Mouse (Mus musculus): ENCODE measurements around the gene Large1. TPM values are rescaled to one million over a fixed set of nuclear protein-coding genes. Genes with fewer than 3 reads are reported as not detected.

The Large1 gene
- polyA plus RNA-seq, 1 experiment from 2014 or later, result 13.4 TPM

- no peaks in the 10 kb centered on the region for H3K4me1 ChIP-seq (replicated peaks; ENCODE audit: control insufficient read depth, insufficient read depth, low read length)
- DNase-seq (ENCODE audit: low spot score) (no peak), ATAC-seq (ENCODE audit: low FRiP score) (no peak)
- no peak overlapping the region for H3K9ac ChIP-seq (ENCODE audit: low read depth, low read length)
- 95% methylated on average over 1 of the region's 1 CpGs for WGBS
- H3K36me3 ChIP-seq (ENCODE audit: control insufficient read depth, insufficient read depth, low read length), result no peaks in the 10 kb centered on the region
- no peak overlapping the region for H3K4me2 ChIP-seq (replicated peaks; ENCODE audit: low read depth, low read length)
- no peaks in the 10 kb centered on the region for H3K9me3 ChIP-seq (ENCODE audit: control insufficient read depth, low read length)
- H3K27me3 ChIP-seq (ENCODE audit: control insufficient read depth, insufficient read depth, low read length), result no peaks in the 10 kb centered on the region
- H3K4me3 ChIP-seq (ENCODE audit: low read depth, low read length), result no peak overlapping the region
- H3K27ac ChIP-seq (ENCODE audit: low read depth, low read length), result no peak overlapping the region
Observed at GRCm38 (mm10) chr8:73310471-73310870, 42.9 kb downstream of the Large1 start.

GRCm38 (mm10) chr8:73310036-73310435 is 43.3 kb downstream of the Large1 start:
- H3K27me3 ChIP-seq (ENCODE audit: control insufficient read depth, insufficient read depth, low read length), result no peaks in the 10 kb centered on the region
- H3K4me3 ChIP-seq (ENCODE audit: low read depth, low read length), result no peak overlapping the region
- no peak overlapping the region for H3K27ac ChIP-seq (ENCODE audit: low read depth, low read length)
- no peak overlapping the region for H3K4me2 ChIP-seq (replicated peaks; ENCODE audit: low read depth, low read length)
- no peaks in the 10 kb centered on the region for H3K36me3 ChIP-seq (ENCODE audit: control insufficient read depth, insufficient read depth, low read length)
- ATAC-seq (ENCODE audit: low FRiP score) (no peak), DNase-seq (ENCODE audit: low spot score) (no peak)
- H3K4me1 ChIP-seq (replicated peaks; ENCODE audit: control insufficient read depth, insufficient read depth, low read length), result no peaks in the 10 kb centered on the region
- no peak overlapping the region for H3K9ac ChIP-seq (ENCODE audit: low read depth, low read length)
- no peaks in the 10 kb centered on the region for H3K9me3 ChIP-seq (ENCODE audit: control insufficient read depth, low read length)

- Histone ChIP-seq H3K4me2 (replicated peaks; ENCODE audit: low read depth, low read length) (no peak overlapping the region), H3K9me3 (ENCODE audit: control insufficient read depth, low read length) (no peaks in the 10 kb centered on the region), H3K36me3 (ENCODE audit: control insufficient read depth, insufficient read depth, low read length) (no peaks in the 10 kb centered on the region), H3K4me1 (replicated peaks; ENCODE audit: control insufficient read depth, insufficient read depth, low read length) (no peaks in the 10 kb centered on the region), H3K27ac (ENCODE audit: low read depth, low read length) (no peak overlapping the region), H3K27me3 (ENCODE audit: control insufficient read depth, insufficient read depth, low read length) (no peaks in the 10 kb centered on the region), H3K4me3 (ENCODE audit: low read depth, low read length) (no peak overlapping the region), H3K9ac (ENCODE audit: low read depth, low read length) (no peak overlapping the region)
- WGBS, result 76% methylated on average over 4 of the region's 4 CpGs
- ATAC-seq (ENCODE audit: low FRiP score) (no peak), DNase-seq (ENCODE audit: low spot score) (no peak)
Observed at GRCm38 (mm10) chr8:73303907-73304306, 49.4 kb downstream of the Large1 start.

GRCm38 (mm10) chr8:73302947-73303346 is 50.4 kb downstream of the Large1 start:
- no peak for DNase-seq (ENCODE audit: low spot score)
- Histone ChIP-seq H3K27me3 (ENCODE audit: control insufficient read depth, insufficient read depth, low read length) (no peaks in the 10 kb centered on the region), H3K36me3 (ENCODE audit: control insufficient read depth, insufficient read depth, low read length) (no peaks in the 10 kb centered on the region), H3K27ac (ENCODE audit: low read depth, low read length) (no peak overlapping the region), H3K9me3 (ENCODE audit: control insufficient read depth, low read length) (no peaks in the 10 kb centered on the region), H3K4me2 (replicated peaks; ENCODE audit: low read depth, low read length) (no peak overlapping the region), H3K4me3 (ENCODE audit: low read depth, low read length) (no peak overlapping the region), H3K4me1 (replicated peaks; ENCODE audit: control insufficient read depth, insufficient read depth, low read length) (no peaks in the 10 kb centered on the region), H3K9ac (ENCODE audit: low read depth, low read length) (no peak overlapping the region)
- 94% methylated on average over 3 of the region's 3 CpGs for WGBS
- ATAC-seq (ENCODE audit: low FRiP score), result no peak

GRCm38 (mm10) chr8:73295531-73295930 is 57.8 kb downstream of the Large1 start:
- Histone ChIP-seq H3K9me3 (ENCODE audit: control insufficient read depth, low read length) (no peaks in the 10 kb centered on the region), H3K27me3 (ENCODE audit: control insufficient read depth, insufficient read depth, low read length) (no peaks in the 10 kb centered on the region), H3K27ac (ENCODE audit: low read depth, low read length) (no peak overlapping the region), H3K9ac (ENCODE audit: low read depth, low read length) (no peak overlapping the region), H3K4me2 (replicated peaks; ENCODE audit: low read depth, low read length) (no peak overlapping the region), H3K4me1 (replicated peaks; ENCODE audit: control insufficient read depth, insufficient read depth, low read length) (no peaks in the 10 kb centered on the region), H3K4me3 (ENCODE audit: low read depth, low read length) (no peak overlapping the region), H3K36me3 (ENCODE audit: control insufficient read depth, insufficient read depth, low read length) (no peaks in the 10 kb centered on the region)
- DNase-seq (ENCODE audit: low spot score) (no peak), ATAC-seq (ENCODE audit: low FRiP score) (no peak)

GRCm38 (mm10) chr8:73293655-73294054 is 59.7 kb downstream of the Large1 start:
- no peak for DNase-seq (ENCODE audit: low spot score)
- Histone ChIP-seq H3K27me3 (ENCODE audit: control insufficient read depth, insufficient read depth, low read length) (no peaks in the 10 kb centered on the region), H3K27ac (ENCODE audit: low read depth, low read length) (no peak overlapping the region), H3K9ac (ENCODE audit: low read depth, low read length) (no peak overlapping the region), H3K9me3 (ENCODE audit: control insufficient read depth, low read length) (no peaks in the 10 kb centered on the region), H3K4me2 (replicated peaks; ENCODE audit: low read depth, low read length) (no peak overlapping the region), H3K36me3 (ENCODE audit: control insufficient read depth, insufficient read depth, low read length) (no peaks in the 10 kb centered on the region), H3K4me3 (ENCODE audit: low read depth, low read length) (no peak overlapping the region), H3K4me1 (replicated peaks; ENCODE audit: control insufficient read depth, insufficient read depth, low read length) (no peaks in the 10 kb centered on the region)
- WGBS, result 84% methylated on average over 2 of the region's 2 CpGs
- ATAC-seq (ENCODE audit: low FRiP score), result no peak

- Histone ChIP-seq H3K36me3 (ENCODE audit: control insufficient read depth, insufficient read depth, low read length) (no peaks in the 10 kb centered on the region), H3K4me3 (ENCODE audit: low read depth, low read length) (no peak overlapping the region), H3K4me2 (replicated peaks; ENCODE audit: low read depth, low read length) (no peak overlapping the region), H3K4me1 (replicated peaks; ENCODE audit: control insufficient read depth, insufficient read depth, low read length) (no peaks in the 10 kb centered on the region), H3K27me3 (ENCODE audit: control insufficient read depth, insufficient read depth, low read length) (no peaks in the 10 kb centered on the region), H3K9ac (ENCODE audit: low read depth, low read length) (no peak overlapping the region), H3K9me3 (ENCODE audit: control insufficient read depth, low read length) (no peaks in the 10 kb centered on the region), H3K27ac (ENCODE audit: low read depth, low read length) (no peak overlapping the region)
- 90% methylated on average over 2 of the region's 2 CpGs for WGBS
- ATAC-seq (ENCODE audit: low FRiP score) (no peak), DNase-seq (ENCODE audit: low spot score) (no peak)
Observed at GRCm38 (mm10) chr8:73291630-73292029, 61.7 kb downstream of the Large1 start.

GRCm38 (mm10) chr8:73290636-73291035 is 62.7 kb downstream of the Large1 start:
- 91% methylated on average over 2 of the region's 2 CpGs for WGBS
- H3K4me3 ChIP-seq (ENCODE audit: low read depth, low read length), result no peak overlapping the region

GRCm38 (mm10) chr8:73289831-73290230 is 63.5 kb downstream of the Large1 start:
- Histone ChIP-seq H3K4me1 (replicated peaks; ENCODE audit: control insufficient read depth, insufficient read depth, low read length) (no peaks in the 10 kb centered on the region), H3K36me3 (ENCODE audit: control insufficient read depth, insufficient read depth, low read length) (no peaks in the 10 kb centered on the region), H3K4me3 (ENCODE audit: low read depth, low read length) (no peak overlapping the region), H3K4me2 (replicated peaks; ENCODE audit: low read depth, low read length) (no peak overlapping the region), H3K9me3 (ENCODE audit: control insufficient read depth, low read length) (no peaks in the 10 kb centered on the region), H3K27ac (ENCODE audit: low read depth, low read length) (no peak overlapping the region), H3K9ac (ENCODE audit: low read depth, low read length) (no peak overlapping the region), H3K27me3 (ENCODE audit: control insufficient read depth, insufficient read depth, low read length) (no peaks in the 10 kb centered on the region)
- no peak for DNase-seq (ENCODE audit: low spot score)
- ATAC-seq (ENCODE audit: low FRiP score), result no peak
- WGBS, result 86% methylated on average over 2 of the region's 2 CpGs

More at GRCm38 (mm10) chr8:73290636-73291035, 62.7 kb downstream of the Large1 start:
- no peak overlapping the region for H3K4me2 ChIP-seq (replicated peaks; ENCODE audit: low read depth, low read length)
- H3K27ac ChIP-seq (ENCODE audit: low read depth, low read length), result no peak overlapping the region
- H3K9ac ChIP-seq (ENCODE audit: low read depth, low read length), result no peak overlapping the region
- no peak for ATAC-seq (ENCODE audit: low FRiP score)
- no peaks in the 10 kb centered on the region for H3K27me3 ChIP-seq (ENCODE audit: control insufficient read depth, insufficient read depth, low read length)
- no peaks in the 10 kb centered on the region for H3K4me1 ChIP-seq (replicated peaks; ENCODE audit: control insufficient read depth, insufficient read depth, low read length)
- H3K36me3 ChIP-seq (ENCODE audit: control insufficient read depth, insufficient read depth, low read length), result no peaks in the 10 kb centered on the region
- no peaks in the 10 kb centered on the region for H3K9me3 ChIP-seq (ENCODE audit: control insufficient read depth, low read length)
- DNase-seq (ENCODE audit: low spot score), result no peak

Measured in hindbrain, embryonic 11.5 days (tissue).